Mouse (Mus musculus): ENCODE data around the gene Pxn. TPM values are rescaled to one million over a fixed set of nuclear protein-coding genes. Genes with fewer than 3 reads are reported as not detected.
"Not testable (repeated sequence)": the region's sequence is repeated elsewhere in the genome, so short reads cannot be mapped to it uniquely, and the experiment has no call there.

Pxn gene
- total RNA-seq, 1 experiment from 2014 or later: 72.4 TPM

- ATAC-seq (replicated peaks; ENCODE audit: low read depth, poor library complexity, severe bottlenecking): no peak
Observed at GRCm38 (mm10) chr5:115569308-115569707, 62.8 kb downstream of the Pxn start.

GRCm38 (mm10) chr5:115569721-115570120 lies 63.2 kb downstream of the Pxn start:
- ATAC-seq (replicated peaks; ENCODE audit: low read depth, poor library complexity, severe bottlenecking): no peak

DNA sequence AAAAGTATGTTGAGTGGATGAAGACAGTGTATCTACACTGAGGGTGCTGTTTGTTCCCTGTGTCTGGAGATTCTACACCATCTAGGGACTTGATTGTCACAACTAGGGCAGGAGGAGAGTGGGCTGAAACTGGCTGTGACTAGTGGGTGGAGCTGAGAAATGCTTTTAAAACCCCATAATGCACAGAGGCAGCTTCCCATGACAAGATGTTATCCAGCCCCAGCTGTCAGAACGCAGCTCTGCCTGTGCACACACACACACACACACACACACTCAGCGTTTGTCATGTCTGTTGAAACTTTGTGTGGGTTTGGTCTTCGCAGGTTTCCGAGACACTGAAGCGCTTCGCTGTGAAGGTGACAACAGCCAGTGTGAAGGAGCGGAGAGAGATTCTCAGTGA lies 64.6 kb downstream of the Pxn start:
- no peak for ATAC-seq (replicated peaks; ENCODE audit: low read depth, poor library complexity, severe bottlenecking)

GRCm38 (mm10) chr5:115572679-115573535 lies 66.4 kb downstream of the Pxn start:
- peak; percentile 39; the same call in 1 of the 2 replicates for ATAC-seq (replicated peaks; ENCODE audit: low read depth, poor library complexity, severe bottlenecking)

DNA sequence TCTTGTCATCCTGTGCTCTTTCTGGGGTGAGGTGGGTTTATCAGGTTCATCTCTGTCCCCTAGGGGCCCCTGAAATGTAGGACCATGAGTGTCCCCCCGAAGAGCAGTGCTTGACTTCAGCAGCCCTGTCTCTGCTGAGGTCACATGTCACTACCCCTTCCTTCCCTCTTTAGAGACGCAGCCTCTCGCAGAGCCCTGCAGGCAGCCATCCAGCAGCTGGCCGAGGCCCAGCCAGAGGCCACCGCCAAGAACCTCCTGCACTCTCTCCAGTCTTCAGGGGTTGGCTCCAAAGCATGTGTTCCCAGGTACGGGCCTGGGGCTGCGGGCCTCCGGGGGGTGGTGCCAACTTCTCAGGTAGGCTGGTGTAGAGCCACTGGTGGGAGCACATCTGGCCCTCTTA lies 68.5 kb downstream of the Pxn start:
- peak; percentile 48; the same call in 1 of the 2 replicates for ATAC-seq (replicated peaks; ENCODE audit: low read depth, poor library complexity, severe bottlenecking)

GRCm38 (mm10) chr5:115577686-115578085 lies 71.2 kb downstream of the Pxn start:
- ATAC-seq (replicated peaks; ENCODE audit: low read depth, poor library complexity, severe bottlenecking): not testable (repeated sequence)

- 0 out of 2 replicates have a peak, but pooled peaks have one; percentile 31 for ATAC-seq (replicated peaks; ENCODE audit: low read depth, poor library complexity, severe bottlenecking)
Observed at GRCm38 (mm10) chr5:115578922-115579321, 72.4 kb downstream of the Pxn start.

- no peak for ATAC-seq (replicated peaks; ENCODE audit: low read depth, poor library complexity, severe bottlenecking)
Observed at GRCm38 (mm10) chr5:115579363-115579762, 72.9 kb downstream of the Pxn start.

GRCm38 (mm10) chr5:115580229-115581001 lies 73.9 kb downstream of the Pxn start:
- ATAC-seq (replicated peaks; ENCODE audit: low read depth, poor library complexity, severe bottlenecking): no peak

- no peak for ATAC-seq (replicated peaks; ENCODE audit: low read depth, poor library complexity, severe bottlenecking)
Observed at GRCm38 (mm10) chr5:115581662-115582061, 75.2 kb downstream of the Pxn start.

DNA sequence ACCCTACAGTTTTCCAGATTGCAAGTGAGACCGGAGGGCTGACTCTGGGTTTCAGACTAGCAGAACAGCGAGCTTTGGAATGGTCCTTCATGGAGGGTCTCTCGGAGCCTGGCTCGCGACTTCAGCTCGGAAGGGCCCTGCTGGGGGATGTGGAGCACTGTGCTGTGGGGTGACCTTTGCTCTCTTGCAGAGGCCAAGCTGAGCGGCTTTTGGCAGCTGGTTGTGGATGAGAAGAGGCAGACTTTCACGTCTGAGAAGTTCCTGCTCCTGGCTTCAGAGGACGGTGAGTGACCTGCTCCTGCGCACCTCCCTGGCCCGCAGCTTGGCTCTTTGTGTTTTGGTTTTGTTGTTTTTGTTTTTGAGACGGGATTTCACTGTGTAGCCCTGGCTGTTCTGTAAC lies 79.1 kb downstream of the Pxn start:
- ATAC-seq (replicated peaks; ENCODE audit: low read depth, poor library complexity, severe bottlenecking): no peak

DNA sequence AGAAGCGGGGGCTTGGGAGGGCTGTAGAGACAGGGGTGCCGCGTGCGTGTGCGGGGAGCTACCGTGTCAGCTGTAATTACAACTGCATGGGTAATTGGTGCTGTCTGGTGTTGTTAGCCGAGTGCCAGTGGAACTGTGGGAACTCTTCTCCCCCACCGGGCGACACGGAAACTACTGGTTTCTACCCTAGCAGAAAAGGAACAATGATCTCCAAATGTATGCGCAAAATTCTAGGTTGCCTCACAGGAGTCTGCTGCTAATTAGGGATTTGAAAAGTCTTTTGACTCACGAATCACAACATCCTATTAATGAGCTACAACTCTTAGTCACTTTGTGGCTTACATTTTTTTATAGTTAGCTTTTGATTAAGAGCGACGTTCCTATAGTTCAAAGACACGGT lies 79.7 kb downstream of the Pxn start:
- no peak for ATAC-seq (replicated peaks; ENCODE audit: low read depth, poor library complexity, severe bottlenecking)

DNA sequence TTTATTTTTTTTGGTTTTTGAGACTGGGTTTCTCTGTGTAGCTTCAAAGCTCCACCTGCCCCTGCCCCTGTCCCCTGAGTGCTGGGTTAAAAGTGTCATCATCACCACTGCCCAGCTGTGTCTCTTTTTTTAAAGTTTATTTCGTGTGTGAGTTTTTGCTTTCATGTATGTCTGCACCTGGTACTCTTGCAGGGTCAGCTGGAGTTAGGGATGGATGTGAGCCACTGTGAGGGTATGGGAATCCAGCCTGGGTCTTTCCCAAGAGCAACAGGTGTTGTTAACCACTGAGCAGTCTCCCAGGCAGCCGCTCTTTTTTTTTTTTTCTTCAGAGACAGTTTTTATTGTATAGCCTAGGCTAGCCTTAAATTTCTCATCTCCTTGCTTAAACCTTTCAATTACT lies 80.3 kb downstream of the Pxn start:
- no peak for ATAC-seq (replicated peaks; ENCODE audit: low read depth, poor library complexity, severe bottlenecking)

DNA sequence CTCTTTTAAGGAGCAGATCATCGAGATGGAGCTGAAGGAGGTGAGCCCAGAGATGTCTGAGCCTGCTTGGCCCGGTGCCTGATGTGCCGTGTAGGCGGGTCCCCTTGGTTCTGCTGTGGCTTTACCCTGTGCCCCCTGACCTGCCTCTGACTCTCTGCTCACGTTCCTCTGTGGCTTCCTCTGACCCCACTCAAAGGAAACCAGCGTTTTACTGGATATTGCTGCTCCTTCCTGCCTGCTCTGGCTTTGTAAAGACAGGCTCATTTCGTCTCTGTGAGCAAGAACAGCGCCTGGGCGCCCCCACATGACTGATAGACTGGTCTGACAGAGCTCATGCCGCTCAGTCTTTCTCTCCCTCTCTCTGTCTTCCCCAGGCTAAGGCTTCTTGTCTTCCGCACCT lies 84.6 kb downstream of the Pxn start:
- peak; percentile 65 for ATAC-seq (replicated peaks; ENCODE audit: low read depth, poor library complexity, severe bottlenecking)

- no peak for ATAC-seq (replicated peaks; ENCODE audit: low read depth, poor library complexity, severe bottlenecking)
Observed at GRCm38 (mm10) chr5:115591506-115591905, 85.0 kb downstream of the Pxn start.

DNA sequence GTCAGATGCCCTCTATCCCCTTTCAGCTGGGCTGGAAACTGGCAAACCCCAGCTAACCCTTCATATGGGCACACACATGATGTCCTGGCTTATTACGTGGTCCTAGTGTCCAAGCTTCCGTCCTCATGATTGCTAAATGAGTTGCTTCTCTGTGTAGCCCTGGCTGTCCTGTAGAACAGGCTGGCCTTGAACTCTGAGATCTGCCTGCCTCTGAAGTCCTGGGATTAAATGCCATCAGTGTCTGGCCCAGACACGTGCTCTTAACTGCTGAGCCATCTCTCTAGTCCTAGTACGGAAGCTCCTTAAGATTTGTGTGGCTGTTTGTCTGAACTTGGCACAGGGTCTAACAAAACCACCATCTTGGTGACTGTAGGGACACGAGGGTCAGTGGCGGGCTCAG lies 97.1 kb downstream of the Pxn start:
- no peak for ATAC-seq (replicated peaks; ENCODE audit: low read depth, poor library complexity, severe bottlenecking)

Other genes with a start within 250 kb of the Pxn start
- 56.3 and 72.0 TPM in 2 replicates for gene Rnf10, start 233.8 kb upstream of the Pxn start, total RNA-seq (2017)
- gene Coq5, start 227.0 kb upstream of the Pxn start, total RNA-seq (2017): 38.4 and 43.7 TPM in 2 replicates
- gene Dynll1, start 205.7 kb upstream of the Pxn start, total RNA-seq (2017): 257 and 310 TPM in 2 replicates
- 74.3 and 92.1 TPM in 2 replicates for gene Srsf9, start 179.5 kb upstream of the Pxn start, total RNA-seq (2017)
- gene Gatc, start 165.5 kb upstream of the Pxn start, total RNA-seq (2017): 15.0 and 19.9 TPM in 2 replicates
- gene Triap1, start 165.5 kb upstream of the Pxn start, total RNA-seq (2017): 18.7 and 19.6 TPM in 2 replicates
- 79.8 and 95.6 TPM in 2 replicates for gene Cox6a1, start 157.7 kb upstream of the Pxn start, total RNA-seq (2017)
- not detected in 2 replicates for gene Msi1, start 77.1 kb upstream of the Pxn start, total RNA-seq (2017)
- gene Pla2g1b, start 40.4 kb upstream of the Pxn start, total RNA-seq (2017): not detected in 2 replicates
- gene Sirt4, start 22.0 kb upstream of the Pxn start, total RNA-seq (2017): 3.6 and 14.3 TPM in 2 replicates
- gene Rplp0, start 52.8 kb downstream of the Pxn start, total RNA-seq (2017): 1,584 and 1,794 TPM in 2 replicates
- 32.6 and 41.8 TPM in 2 replicates for gene Gcn1l1, start 58.6 kb downstream of the Pxn start, total RNA-seq (2017)
- 38.2 and 38.4 TPM in 2 replicates for gene Rab35, start 125.2 kb downstream of the Pxn start, total RNA-seq (2017)
- 0.87 and 3.0 TPM in 2 replicates for gene Bicdl1, start 224.9 kb downstream of the Pxn start, total RNA-seq (2017)